Comparison of ENCODE assay signal across 20 mouse cellular contexts in genomic region chr3:37675056-37675525, GRCm38 (mm10). TPM values are rescaled to one million over a fixed set of nuclear protein-coding genes. Genes with fewer than 3 reads are reported as not detected.
A peak's percentile ranks its signal among the peaks of the same experiment; 100 is the strongest.
DNase-seq lines count a peak whose midpoint lies in the region; ATAC-seq and TF ChIP-seq lines count a peak whose summit lies in the region.
"Had no signal": no experiment of that assay in that cellular context is flagged by ENCODE, and none has a peak within 500 bp of the region (broad histone marks: within the 10 kb centered on the region; RNA-seq: fewer than 3 reads in every experiment).

No protein-coding gene starts in this region.

- 0 out of 2 replicates have a peak, but pooled peaks cover 7% of the 10 kb centered on the region for H3K27me3 ChIP-seq in intestine, postnatal 0 days (replicated peaks; ENCODE audit: control insufficient read depth, insufficient read depth, low read length)

- no peak for TF ChIP-seq CTCF in intestine, postnatal 0 days (IDR thresholded peaks at IDR 0.05; ENCODE audit: low read depth)

- no peak overlapping the region for H3K4me3 ChIP-seq in intestine, postnatal 0 days (ENCODE audit: low read depth, low read length)
- H3K4me3 ChIP-seq: erythroblast, embryonic 14.5 days; layer of hippocampus, adult 2 months; left cerebral cortex, adult 2 months; liver, embryonic 13.5 days; lung, embryonic 15.5 days; neural tube, embryonic 12.5 days had no signal

- H3K4me2 ChIP-seq in intestine, postnatal 0 days (replicated peaks; ENCODE audit: low read depth) = no peak overlapping the region
- H3K4me2 ChIP-seq: liver, embryonic 13.5 days; lung, embryonic 15.5 days; neural tube, embryonic 12.5 days had no signal

- peak; percentile 37 for ATAC-seq in activated CD4-positive, CD25-positive, alpha-beta regulatory T cell, adult 4 months
- ATAC-seq in intestine, postnatal 0 days = peak; percentile 36; the same call in 1 of the 2 replicates
- ATAC-seq: forebrain, embryonic 16.5 days; hindbrain, postnatal 0 days had no signal

- H3K9me3 ChIP-seq in intestine, postnatal 0 days (ENCODE audit: control insufficient read depth) = no peaks in the 10 kb centered on the region
- H3K9me3 ChIP-seq: liver, embryonic 13.5 days; lung, embryonic 15.5 days; neural tube, embryonic 12.5 days had no signal

- WGBS in intestine, postnatal 0 days = 51% methylated on average over 11 of the region's 11 CpGs

- DNase-seq in thymus, postnatal 0 days (ENCODE audit: low spot score) = peak; percentile 50
- DNase-seq in thymus, adult 18-20 months = no peak
- DNase-seq in right cerebral cortex, postnatal 14 days = no peak
- no peak for DNase-seq in layer of hippocampus, postnatal 10 days (ENCODE audit: low spot score in 2 of 2)
- no peak for DNase-seq in natural killer cell, adult 2 months (ENCODE audit: low spot score in 2 of 2)
- DNase-seq: adrenal gland, postnatal 14 days; cerebellum, adult 11-12 months; cerebellum, postnatal 36 days; liver, embryonic 13.5 days; spleen, adult 18-20 months had no signal

- no peaks in the 10 kb centered on the region for H3K4me1 ChIP-seq in intestine, postnatal 0 days (replicated peaks; ENCODE audit: control insufficient read depth, insufficient read depth, low read length)

- H3K9ac ChIP-seq in intestine, postnatal 0 days (ENCODE audit: low read depth, low read length) = no peak overlapping the region
- H3K9ac ChIP-seq: liver, embryonic 13.5 days; lung, embryonic 15.5 days; neural tube, embryonic 12.5 days had no signal

- H3K27ac ChIP-seq in intestine, postnatal 0 days (ENCODE audit: low read depth, low read length) = no peak overlapping the region
- H3K27ac ChIP-seq: hindbrain, postnatal 0 days; kidney, postnatal 0 days; layer of hippocampus, adult 2 months; left cerebral cortex, adult 2 months; liver, embryonic 13.5 days; lung, embryonic 15.5 days; neural tube, embryonic 12.5 days had no signal

- H3K36me3 ChIP-seq in intestine, postnatal 0 days (ENCODE audit: control insufficient read depth, insufficient read depth) = no peaks in the 10 kb centered on the region
- H3K36me3 ChIP-seq: liver, embryonic 13.5 days; lung, embryonic 15.5 days; neural tube, embryonic 12.5 days had no signal

RNA-seq across cellular contexts. Expression of gene Spry1, which starts 35.3 kb away (rescaled TPM):
- polyA plus RNA-seq in thymus, postnatal 0 days (2015; fragmentation: Nextera tagmentation; extraction: Ambion mirVana) = 3.2 and 4.5 TPM in 2 replicates
- 10 to 100 TPM; 10.2 to 10.3 TPM for polyA plus RNA-seq in activated CD4-positive, CD25-positive, alpha-beta regulatory T cell, adult 4 months (2017; shearing (Covaris generic))
- 7.9 and 9.2 TPM in 2 replicates for polyA plus RNA-seq in intestine, postnatal 0 days (2015; fragmentation: Nextera tagmentation; extraction: Ambion mirVana)
- total RNA-seq in layer of hippocampus, postnatal 10 days (2021) = 10 to 100 TPM; 17.1 to 18.2 TPM

RNA-seq across cellular contexts. Expression of gene Gm5148, which starts 49.2 kb away (rescaled TPM):
- polyA plus RNA-seq in thymus, postnatal 0 days (2015; fragmentation: Nextera tagmentation; extraction: Ambion mirVana) = 6.0 and 6.1 TPM in 2 replicates
- 1 to 10 TPM; 1.5 to 1.6 TPM for polyA plus RNA-seq in activated CD4-positive, CD25-positive, alpha-beta regulatory T cell, adult 4 months (2017; shearing (Covaris generic))
- polyA plus RNA-seq in intestine, postnatal 0 days (2015; fragmentation: Nextera tagmentation; extraction: Ambion mirVana) = 4.5 and 5.7 TPM in 2 replicates
- 1 to 10 TPM; 2.1 to 2.5 TPM for total RNA-seq in layer of hippocampus, postnatal 10 days (2021)
- total RNA-seq: adrenal gland, postnatal 14 days had no signal
